Mouse (Mus musculus) kidney, adult 2 months (tissue): ENCODE results near the gene BC030870.

Source experiments
- CTCF ChIP-seq: fragments of 200-500 bp; conservative IDR thresholded peaks from 2 replicates; pipeline ENCODE4 v1.5.1; 2011; ENCODE audit warnings: low read depth, mild to moderate bottlenecking, control low read depth, low read length, moderate library complexity, mixed read lengths; ENCODE audit not compliant: insufficient read depth, insufficient read length
- POLR2A ChIP-seq: fragments of 200-500 bp; IDR thresholded peaks from one replicate; pipeline ENCODE4 v1.6.1; 2011; ENCODE audit warnings: low read depth, low read length, control low read depth

- no peak for TF ChIP-seq POLR2A
- no peak for TF ChIP-seq CTCF
Measured at GRCm38 (mm10) chr8:65088120-65088519, 41.2 kb downstream of the BC030870 start.
